Mouse (Mus musculus) embryonic facial prominence, embryonic 14.5 days (tissue): ENCODE results near the gene Atg16l2. TPM values are rescaled to one million over a fixed set of nuclear protein-coding genes. Genes with fewer than 3 reads are reported as not detected.

Source experiments
- ATAC-seq: fragments of 200-750 bp; cut with Nextera tagmentation; 2 replicates; pipeline ENCODE4 v1.8.0; 2017; ENCODE audit warnings: low read depth, moderate number of reproducible peaks, moderate TSS enrichment
- DNase-seq: peaks from one replicate; pipeline ENCODE4 v3.0.0-alpha.2; 2015; ENCODE audit warnings: low spot score
- H3K27ac ChIP-seq: fragments of 300-500 bp; sonication (generic); replicated peaks from 2 replicates; pipeline ENCODE4 v1.5.1; 2014; ENCODE audit warnings: low read depth, mild to moderate bottlenecking, low read length, moderate library complexity
- H3K27me3 ChIP-seq: fragments of 300-500 bp; sonication (generic); replicated peaks from 2 replicates; pipeline ENCODE4 v1.6.1; 2014; ENCODE audit warnings: low read length; ENCODE audit not compliant: control insufficient read depth, insufficient read depth
- H3K36me3 ChIP-seq: fragments of 300-500 bp; sonication (generic); 2 replicates; pipeline ENCODE4 v1.6.1; 2014; ENCODE audit warnings: low read length, mixed read lengths; ENCODE audit not compliant: control insufficient read depth, insufficient read depth
- H3K4me1 ChIP-seq: fragments of 300-500 bp; sonication (generic); 2 replicates; pipeline ENCODE4 v1.6.1; 2014; ENCODE audit warnings: antibody characterized with exemption, low read length; ENCODE audit not compliant: control insufficient read depth, insufficient read depth
- H3K4me2 ChIP-seq: fragments of 300-500 bp; sonication (generic); 2 replicates; pipeline ENCODE4 v1.6.1; 2014; ENCODE audit warnings: low read depth, mild to moderate bottlenecking, low read length, moderate library complexity, mixed read lengths
- H3K4me3 ChIP-seq: fragments of 300-500 bp; sonication (generic); 2 replicates; pipeline ENCODE4 v1.5.1; 2014; ENCODE audit warnings: low read depth, mild to moderate bottlenecking, low read length
- H3K9ac ChIP-seq: fragments of 300-500 bp; sonication (generic); 2 replicates; pipeline ENCODE4 v1.6.1; 2014; ENCODE audit warnings: low read depth, mild to moderate bottlenecking, low read length, moderate library complexity, mixed read lengths
- H3K9me3 ChIP-seq: fragments of 300-500 bp; sonication (generic); 2 replicates; pipeline ENCODE4 v1.6.1; 2016; ENCODE audit warnings: low read length; ENCODE audit not compliant: control insufficient read depth
- WGBS: fragments of 180-500 bp; shearing (Covaris S2); extraction: QIAGEN DNeasy Blood & Tissue Kit; methylation state at CpG from one replicate; pipeline ENCODE4 v1.1.7; 2014; 5-methylcytosine and 5-hydroxymethylcytosine counted together
- polyA plus RNA-seq: library from polyadenylated mRNA; unstranded; fragments of >200 nt; fragmentation: Nextera tagmentation; extraction: Ambion mirVana; gene quantifications from 2 replicates; pipeline ENCODE4 v1.2.1, GENCODE M21; 2014

Gene Atg16l2
- polyA plus RNA-seq, 1 experiment from 2014 or later = 10.5 TPM

- H3K27me3 ChIP-seq = no peaks in the 10 kb centered on the region
Observed at GRCm38 (mm10) chr7:101253071-101253470, 49.0 kb downstream of the Atg16l2 start.

GRCm38 (mm10) chr7:101249173-101249572 is 52.9 kb downstream of the Atg16l2 start:
- no peak overlapping the region for H3K4me3 ChIP-seq
- 68% methylated on average over 2 of the region's 2 CpGs for WGBS
- ATAC-seq (no peak), DNase-seq (no peak)
- no peak overlapping the region for H3K4me2 ChIP-seq
- no peak overlapping the region for H3K9ac ChIP-seq
- H3K9me3 ChIP-seq = no peaks in the 10 kb centered on the region
- H3K4me1 ChIP-seq = no peaks in the 10 kb centered on the region
- H3K27ac ChIP-seq = no peak overlapping the region
- H3K36me3 ChIP-seq = peaks cover 39% of the 10 kb centered on the region
- H3K27me3 ChIP-seq = no peaks in the 10 kb centered on the region

More at GRCm38 (mm10) chr7:101253071-101253470, 49.0 kb downstream of the Atg16l2 start:
- no peak overlapping the region for H3K4me3 ChIP-seq
- 70% methylated on average over 2 of the region's 2 CpGs for WGBS
- peaks cover 43% of the 10 kb centered on the region for H3K36me3 ChIP-seq
- ATAC-seq (no peak), DNase-seq (no peak)
- H3K9me3 ChIP-seq = no peaks in the 10 kb centered on the region
- H3K4me2 ChIP-seq = no peak overlapping the region
- no peaks in the 10 kb centered on the region for H3K4me1 ChIP-seq
- no peak overlapping the region for H3K27ac ChIP-seq
- H3K9ac ChIP-seq = no peak overlapping the region

- Histone ChIP-seq H3K4me3 (no peak overlapping the region), H3K4me2 (no peak overlapping the region), H3K36me3 (peaks cover 36% of the 10 kb centered on the region), H3K27ac (no peak overlapping the region), H3K9me3 (no peaks in the 10 kb centered on the region), H3K27me3 (no peaks in the 10 kb centered on the region), H3K9ac (no peak overlapping the region), H3K4me1 (no peaks in the 10 kb centered on the region)
- no peak for DNase-seq
- no peak for ATAC-seq
- WGBS = 90% methylated on average over 4 of the region's 4 CpGs
Observed at GRCm38 (mm10) chr7:101248760-101249159, 53.3 kb downstream of the Atg16l2 start.

- no peaks in the 10 kb centered on the region for H3K4me1 ChIP-seq
- peaks cover 13% of the 10 kb centered on the region; the same call in 1 of the 2 replicates for H3K36me3 ChIP-seq
- no peak overlapping the region for H3K27ac ChIP-seq
- DNase-seq (no peak), ATAC-seq (no peak)
- H3K4me2 ChIP-seq = no peak overlapping the region
- no peaks in the 10 kb centered on the region for H3K9me3 ChIP-seq
- WGBS = 65% methylated on average over 8 of the region's 8 CpGs
- H3K27me3 ChIP-seq = no peaks in the 10 kb centered on the region
- H3K4me3 ChIP-seq = no peak overlapping the region
- H3K9ac ChIP-seq = no peak overlapping the region
Observed at GRCm38 (mm10) chr7:101236712-101237473, 65.2 kb downstream of the Atg16l2 start.

- DNase-seq = no peak
- Histone ChIP-seq H3K9me3 (no peaks in the 10 kb centered on the region), H3K9ac (no peak overlapping the region), H3K4me2 (no peak overlapping the region), H3K4me3 (no peak overlapping the region), H3K27me3 (no peaks in the 10 kb centered on the region), H3K27ac (no peak overlapping the region), H3K36me3 (peaks cover 5% of the 10 kb centered on the region; the same call in 1 of the 2 replicates), H3K4me1 (no peaks in the 10 kb centered on the region)
- 80% methylated on average over 3 of the region's 3 CpGs for WGBS
- no peak for ATAC-seq
Observed at GRCm38 (mm10) chr7:101232716-101233115, 69.3 kb downstream of the Atg16l2 start.

GRCm38 (mm10) chr7:101231458-101231857 is 70.6 kb downstream of the Atg16l2 start:
- no peaks in the 10 kb centered on the region for H3K9me3 ChIP-seq
- ATAC-seq (no peak), DNase-seq (peak; percentile 23)
- 32% methylated on average over 2 of the region's 2 CpGs for WGBS
- no peak overlapping the region for H3K4me3 ChIP-seq
- H3K27ac ChIP-seq = no peak overlapping the region
- H3K36me3 ChIP-seq = peaks cover 5% of the 10 kb centered on the region; the same call in 1 of the 2 replicates
- H3K27me3 ChIP-seq = no peaks in the 10 kb centered on the region
- H3K4me1 ChIP-seq = no peaks in the 10 kb centered on the region
- H3K4me2 ChIP-seq = no peak overlapping the region
- no peak overlapping the region for H3K9ac ChIP-seq

- 82% methylated on average over 1 of the region's 1 CpGs for WGBS
- no peak overlapping the region for H3K9ac ChIP-seq
- H3K9me3 ChIP-seq = no peaks in the 10 kb centered on the region
- no peak overlapping the region for H3K4me2 ChIP-seq
- DNase-seq = no peak
- no peak for ATAC-seq
- H3K36me3 ChIP-seq = no peaks in the 10 kb centered on the region
- no peaks in the 10 kb centered on the region for H3K27me3 ChIP-seq
- H3K27ac ChIP-seq = no peak overlapping the region
- no peak overlapping the region for H3K4me3 ChIP-seq
- no peaks in the 10 kb centered on the region for H3K4me1 ChIP-seq
Observed at GRCm38 (mm10) chr7:101229336-101229735, 72.7 kb downstream of the Atg16l2 start.

GRCm38 (mm10) chr7:101223501-101223900 is 78.5 kb downstream of the Atg16l2 start:
- Histone ChIP-seq H3K9me3 (no peaks in the 10 kb centered on the region), H3K36me3 (no peaks in the 10 kb centered on the region), H3K4me1 (no peaks in the 10 kb centered on the region), H3K9ac (no peak overlapping the region), H3K4me2 (no peak overlapping the region), H3K27ac (no peak overlapping the region), H3K4me3 (no peak overlapping the region), H3K27me3 (no peaks in the 10 kb centered on the region)
- 92% methylated on average over 2 of the region's 2 CpGs for WGBS
- ATAC-seq (no peak), DNase-seq (no peak)

GRCm38 (mm10) chr7:101216724-101217123 is 85.3 kb downstream of the Atg16l2 start:
- DNase-seq = no peak
- no peaks in the 10 kb centered on the region for H3K4me1 ChIP-seq
- no peak overlapping the region for H3K4me3 ChIP-seq
- H3K27me3 ChIP-seq = no peaks in the 10 kb centered on the region
- no peak for ATAC-seq
- H3K9ac ChIP-seq = no peak overlapping the region
- 0 out of 2 replicates have a peak, but pooled peaks cover 14% of the 10 kb centered on the region for H3K36me3 ChIP-seq
- no peaks in the 10 kb centered on the region for H3K9me3 ChIP-seq
- no peak overlapping the region for H3K4me2 ChIP-seq
- 77% methylated on average over 2 of the region's 2 CpGs for WGBS
- H3K27ac ChIP-seq = no peak overlapping the region
